In the genomic region with DNA sequence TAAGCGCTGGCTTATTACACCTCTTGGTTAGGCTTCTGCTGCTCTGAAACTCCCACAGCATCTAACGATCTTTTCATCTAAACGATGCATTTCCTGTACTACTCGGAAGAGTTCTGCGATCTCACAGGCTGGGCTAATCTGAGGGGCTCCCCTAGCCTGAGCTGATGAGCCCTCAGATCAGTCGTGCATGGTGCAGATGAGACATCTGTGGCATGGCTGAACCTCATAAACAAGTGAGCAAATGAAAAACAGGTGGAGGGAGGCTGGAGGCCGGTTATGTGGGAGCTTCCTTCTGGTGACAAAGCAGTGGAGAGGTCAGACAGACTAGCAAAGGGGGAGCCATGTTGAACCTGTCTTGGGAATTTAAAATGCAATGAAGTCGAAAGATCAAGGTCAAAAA, we compare ENCODE assay signal across 22 mouse cellular contexts.
DNase-seq lines count a peak whose midpoint lies in the region; ATAC-seq and TF ChIP-seq lines count a peak whose summit lies in the region.
"Had no signal": no experiment of that assay in that cellular context is flagged by ENCODE, and none has a peak within 500 bp of the region (broad histone marks: within the 10 kb centered on the region; RNA-seq: fewer than 3 reads in every experiment).

No protein-coding gene starts in this region.

- H3K9me3 ChIP-seq in hindbrain, embryonic 16.5 days (ENCODE audit: control insufficient read depth, low read length): no peaks in the 10 kb centered on the region
- H3K9me3 ChIP-seq in hindbrain, embryonic 10.5 days: no peaks in the 10 kb centered on the region
- H3K9me3 ChIP-seq in heart, embryonic 10.5 days: no peaks in the 10 kb centered on the region
- H3K9me3 ChIP-seq: embryonic facial prominence, embryonic 12.5 days; forebrain, embryonic 10.5 days; heart, embryonic 12.5 days; hindbrain, embryonic 12.5 days; liver, embryonic 15.5 days had no signal

- H3K36me3 ChIP-seq in hindbrain, embryonic 16.5 days (ENCODE audit: control insufficient read depth, insufficient read depth, low read length): no peaks in the 10 kb centered on the region
- H3K36me3 ChIP-seq in hindbrain, embryonic 10.5 days: no peaks in the 10 kb centered on the region
- no peaks in the 10 kb centered on the region for H3K36me3 ChIP-seq in heart, embryonic 10.5 days
- H3K36me3 ChIP-seq: embryonic facial prominence, embryonic 12.5 days; forebrain, embryonic 10.5 days; heart, embryonic 12.5 days; hindbrain, embryonic 12.5 days; liver, embryonic 15.5 days had no signal

- no peaks in the 10 kb centered on the region; the same call in 1 of the 2 replicates for H3K4me1 ChIP-seq in hindbrain, embryonic 16.5 days (ENCODE audit: control insufficient read depth, insufficient read depth, low read depth, low read length)
- no peaks in the 10 kb centered on the region for H3K4me1 ChIP-seq in hindbrain, embryonic 10.5 days (replicated peaks)
- peaks cover 7% of the 10 kb centered on the region for H3K4me1 ChIP-seq in cortical plate, adult 2 months (ENCODE audit: control insufficient read depth, insufficient read depth, low read length)
- H3K4me1 ChIP-seq in heart, embryonic 10.5 days: no peaks in the 10 kb centered on the region
- H3K4me1 ChIP-seq: embryonic facial prominence, embryonic 12.5 days; heart, embryonic 12.5 days; liver, embryonic 15.5 days had no signal

- peak; percentile 37; the same call in 1 of the 2 replicates for ATAC-seq in hindbrain, embryonic 16.5 days

- no peak for DNase-seq in hindbrain, embryonic 10.5 days (ENCODE audit: low spot score)
- DNase-seq in forelimb bud, embryonic 11.5 days (ENCODE audit: low read depth, low spot score): peak; percentile 57
- peak; percentile 17 to 23 for DNase-seq in thymus, adult 18-20 months
- DNase-seq in testis, postnatal 10 days (ENCODE audit: low spot score): no peak
- DNase-seq in layer of hippocampus, postnatal 36 days: no peak
- no peak for DNase-seq in heart, embryonic 10.5 days (ENCODE audit: low spot score)
- DNase-seq: adrenal gland, adult 8-10 months; cerebellum, adult 9-10 months; gastrocnemius, postnatal 36 days; kidney, adult 11 months; kidney, postnatal 25 days; left cerebral cortex, postnatal 4 days; lung, postnatal 10 days; right cerebral cortex, postnatal 4 days had no signal

- 62% methylated on average over 8 of the region's 8 CpGs for WGBS in hindbrain, embryonic 16.5 days
- WGBS in hindbrain, embryonic 10.5 days: 78% methylated on average over 8 of the region's 8 CpGs
- WGBS in heart, embryonic 10.5 days: 70% methylated on average over 8 of the region's 8 CpGs

- no peak overlapping the region for H3K4me2 ChIP-seq in hindbrain, embryonic 16.5 days (ENCODE audit: low read length)
- H3K4me2 ChIP-seq: embryonic facial prominence, embryonic 12.5 days; heart, embryonic 12.5 days; hindbrain, embryonic 12.5 days; liver, embryonic 15.5 days had no signal

- no peak overlapping the region for H3K27ac ChIP-seq in hindbrain, embryonic 16.5 days (ENCODE audit: low read depth, low read length)
- H3K27ac ChIP-seq in hindbrain, embryonic 10.5 days: no peak overlapping the region
- H3K27ac ChIP-seq in cortical plate, adult 2 months (ENCODE audit: insufficient read depth, low read length): 0 out of 2 replicates have a peak overlapping the region, but pooled peaks have one; percentile 53
- no peak overlapping the region for H3K27ac ChIP-seq in heart, embryonic 10.5 days
- H3K27ac ChIP-seq: embryonic facial prominence, embryonic 12.5 days; forebrain, embryonic 10.5 days; hindbrain, embryonic 12.5 days; liver, embryonic 15.5 days had no signal

- H3K27me3 ChIP-seq in hindbrain, embryonic 16.5 days (replicated peaks; ENCODE audit: control insufficient read depth, insufficient read depth, low read length): no peaks in the 10 kb centered on the region
- H3K27me3 ChIP-seq in hindbrain, embryonic 10.5 days (ENCODE audit: insufficient read depth, poor library complexity, severe bottlenecking): no peaks in the 10 kb centered on the region
- H3K27me3 ChIP-seq in heart, embryonic 10.5 days (ENCODE audit: insufficient read depth, poor library complexity, severe bottlenecking): no peaks in the 10 kb centered on the region
- H3K27me3 ChIP-seq: embryonic facial prominence, embryonic 12.5 days; heart, embryonic 12.5 days; hindbrain, embryonic 12.5 days; liver, embryonic 15.5 days had no signal

- H3K9ac ChIP-seq in hindbrain, embryonic 16.5 days (ENCODE audit: low read depth, low read length): no peak overlapping the region
- H3K9ac ChIP-seq: embryonic facial prominence, embryonic 12.5 days; heart, embryonic 12.5 days; hindbrain, embryonic 12.5 days; liver, embryonic 15.5 days had no signal

- no peak for TF ChIP-seq CTCF in cortical plate, adult 2 months (IDR thresholded peaks at IDR 0.05; ENCODE audit: extremely low read depth, insufficient read depth, low read length)

- TF ChIP-seq POLR2A in cortical plate, adult 2 months (IDR thresholded peaks at IDR 0.05; ENCODE audit: extremely low read depth, insufficient read depth, low read length): no peak

- no peak overlapping the region for H3K4me3 ChIP-seq in hindbrain, embryonic 16.5 days (ENCODE audit: low read length)
- no peak overlapping the region for H3K4me3 ChIP-seq in hindbrain, embryonic 10.5 days
- H3K4me3 ChIP-seq in cortical plate, adult 2 months (ENCODE audit: insufficient read depth, low read length): no peak overlapping the region
- no peak overlapping the region for H3K4me3 ChIP-seq in heart, embryonic 10.5 days
- H3K4me3 ChIP-seq: embryonic facial prominence, embryonic 12.5 days; forebrain, embryonic 10.5 days; heart, embryonic 12.5 days; hindbrain, embryonic 12.5 days; liver, embryonic 15.5 days; myocyte had no signal

Comparison
In these comparisons a context has a peak if more than half of its experiments do, and no peak if none do; other contexts are left out.
1. DNase-seq: peak in forelimb bud, embryonic 11.5 days (single experiment) and thymus, adult 18-20 months (2 of 2); none in hindbrain, embryonic 10.5 days (single experiment), testis, postnatal 10 days (single experiment), layer of hippocampus, postnatal 36 days (0 of 2) and heart, embryonic 10.5 days (single experiment).